Mouse (Mus musculus) right cerebral cortex, postnatal 14 days (tissue): ENCODE data around the gene Ube2c.
"Not testable (repeated sequence)": the region's sequence is repeated elsewhere in the genome, so short reads cannot be mapped to it uniquely, and the experiment has no call there.

Experiments
- DNase-seq: peaks from one replicate; pipeline ENCODE4 v3.0.0; 2022

Gene Ube2c

GRCm38 (mm10) chr2:164791841-164792261 lies 22.2 kb downstream of the Ube2c start:
- peak; percentile 34 for DNase-seq

GRCm38 (mm10) chr2:164792400-164793190 lies 22.9 kb downstream of the Ube2c start:
- no peak for DNase-seq

GRCm38 (mm10) chr2:164793236-164793635 lies 23.5 kb downstream of the Ube2c start:
- DNase-seq, result peak; percentile 51

GRCm38 (mm10) chr2:164793772-164794171 lies 24.1 kb downstream of the Ube2c start:
- DNase-seq, result no peak

- peak; percentile 89 for DNase-seq
Measured at GRCm38 (mm10) chr2:164794293-164794692, 24.6 kb downstream of the Ube2c start.

- DNase-seq, result no peak
Measured at GRCm38 (mm10) chr2:164795868-164796267, 26.2 kb downstream of the Ube2c start.

- not testable (repeated sequence) for DNase-seq
Measured at GRCm38 (mm10) chr2:164798554-164798953, 28.9 kb downstream of the Ube2c start.

- no peak for DNase-seq
Measured at GRCm38 (mm10) chr2:164800252-164801004, 30.7 kb downstream of the Ube2c start.

- DNase-seq, result no peak
Measured at GRCm38 (mm10) chr2:164803201-164803920, 33.7 kb downstream of the Ube2c start.

- no peak for DNase-seq
Measured at GRCm38 (mm10) chr2:164803921-164804313, 34.2 kb downstream of the Ube2c start.

- peak; percentile 94 for DNase-seq
Measured at GRCm38 (mm10) chr2:164804533-164805331, 35.0 kb downstream of the Ube2c start, which contains the start of the genes Acot8 and Zswim3. Gene Acot8 (minus strand): TSS chr2:164804882. Gene Zswim3 (plus strand): TSS chr2:164805098.

GRCm38 (mm10) chr2:164805332-164805718 lies 35.6 kb downstream of the Ube2c start:
- peak; percentile 27 for DNase-seq

- DNase-seq, result no peak
Measured at GRCm38 (mm10) chr2:164806614-164807013, 36.9 kb downstream of the Ube2c start.

- no peak for DNase-seq
Measured at GRCm38 (mm10) chr2:164813557-164813956, 43.9 kb downstream of the Ube2c start.

GRCm38 (mm10) chr2:164815348-164815747 lies 45.6 kb downstream of the Ube2c start:
- no peak for DNase-seq

GRCm38 (mm10) chr2:164815821-164816220 lies 46.1 kb downstream of the Ube2c start:
- DNase-seq, result no peak

GRCm38 (mm10) chr2:164817206-164817605 lies 47.5 kb downstream of the Ube2c start:
- no peak for DNase-seq

GRCm38 (mm10) chr2:164817703-164818102 lies 48.0 kb downstream of the Ube2c start:
- DNase-seq, result no peak

GRCm38 (mm10) chr2:164821060-164821459 lies 51.4 kb downstream of the Ube2c start:
- no peak for DNase-seq

- peak; percentile 99 for DNase-seq
Measured at GRCm38 (mm10) chr2:164822636-164823165, 53.0 kb downstream of the Ube2c start, which contains the start of gene Zswim1. Gene Zswim1 (plus strand): TSS chr2:164822686.

- DNase-seq, result no peak
Measured at GRCm38 (mm10) chr2:164823181-164823585, 53.5 kb downstream of the Ube2c start.

- no peak for DNase-seq
Measured at GRCm38 (mm10) chr2:164823969-164824368, 54.3 kb downstream of the Ube2c start.
